Mouse (Mus musculus): Measurements from ENCODE around the gene Ormdl1.
"Not testable (repeated sequence)": the region's sequence is repeated elsewhere in the genome, so short reads cannot be mapped to it uniquely, and the experiment has no call there.

Gene Ormdl1

DNA sequence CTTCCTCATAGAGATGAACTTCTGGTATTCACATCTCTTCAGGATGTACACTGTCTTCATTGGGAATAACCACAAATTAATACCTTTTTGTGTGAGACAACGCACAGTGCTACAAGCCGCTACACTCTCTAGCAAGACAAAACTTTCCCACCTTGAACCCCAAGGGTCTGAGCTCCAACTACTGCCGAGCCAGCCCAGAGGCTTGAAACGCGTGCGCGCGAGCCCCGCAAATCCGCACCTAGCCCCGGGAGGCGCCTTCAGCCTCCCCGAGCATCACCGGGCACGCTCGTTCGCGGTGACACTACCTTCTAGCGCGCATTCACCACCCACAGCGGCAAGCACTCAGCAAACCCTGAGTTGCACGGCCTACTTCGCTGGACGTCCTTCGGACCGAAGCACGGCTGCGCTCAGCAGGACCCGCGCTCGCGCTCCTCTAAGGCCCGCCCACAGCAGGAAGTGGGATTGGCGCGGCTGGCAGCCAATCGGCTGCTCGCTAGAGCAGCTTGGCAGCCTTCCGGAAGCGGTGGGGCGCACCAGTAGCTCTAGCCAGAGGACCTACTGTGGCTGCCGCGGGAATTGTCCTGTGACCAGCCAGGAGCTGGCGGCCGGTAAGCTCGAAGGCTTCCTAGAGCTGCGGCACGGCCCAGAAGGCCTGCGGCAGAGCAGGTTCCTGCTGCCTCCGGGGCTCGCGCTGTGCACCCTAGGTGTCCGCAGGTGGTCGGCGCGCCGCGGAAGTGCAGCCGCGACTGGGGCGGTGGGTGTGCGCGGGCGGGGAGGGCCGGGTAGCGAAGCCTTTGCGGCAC is at the start of gene Ormdl1, which contains the start of the genes Pms1 and Gm28778:
TSS of gene Ormdl1 (plus strand) at position 515 of the 803 bp plus-strand sequence.
TSS of gene Pms1 (minus strand) at position 438 of the 803 bp plus-strand sequence.
TSS of gene Gm28778 (plus strand) at position 531 of the 803 bp plus-strand sequence.
- DNase-seq = peak; percentile 97

DNA sequence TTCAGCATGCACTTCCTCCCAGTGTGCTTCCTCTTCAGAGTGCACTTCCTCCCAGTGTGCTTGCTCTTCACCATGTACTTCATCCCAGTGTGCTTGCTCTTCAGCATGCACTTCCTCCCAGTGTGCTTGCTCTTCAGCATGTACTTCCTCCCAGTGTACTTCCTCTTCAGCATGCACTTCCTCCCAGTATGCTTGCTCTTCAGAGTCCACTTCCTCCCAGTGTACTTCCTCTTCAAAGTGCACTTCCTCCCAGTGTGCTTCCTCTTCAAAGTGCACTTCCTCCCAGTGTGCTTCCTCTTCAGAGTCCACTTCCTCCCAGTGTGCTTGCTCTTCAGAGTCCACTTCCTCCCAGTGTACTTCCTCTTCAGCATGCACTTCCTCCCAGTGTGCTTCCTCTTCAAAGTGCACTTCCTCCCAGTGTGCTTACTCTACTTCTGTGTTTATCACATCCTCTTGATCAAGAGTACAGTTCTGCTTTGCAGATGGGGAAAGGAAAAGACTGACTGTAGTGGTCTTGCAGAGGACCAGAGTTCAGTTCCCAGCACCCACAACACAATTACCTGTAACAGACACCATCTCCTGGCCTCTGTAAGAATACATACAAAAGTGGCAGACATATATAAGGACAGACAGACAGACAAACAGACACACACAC is 31.8 kb upstream of the Ormdl1 start:
- not testable (repeated sequence) for DNase-seq

GRCm38 (mm10) chr1:53269901-53270300 is 27.0 kb upstream of the Ormdl1 start:
- DNase-seq = no peak

DNA sequence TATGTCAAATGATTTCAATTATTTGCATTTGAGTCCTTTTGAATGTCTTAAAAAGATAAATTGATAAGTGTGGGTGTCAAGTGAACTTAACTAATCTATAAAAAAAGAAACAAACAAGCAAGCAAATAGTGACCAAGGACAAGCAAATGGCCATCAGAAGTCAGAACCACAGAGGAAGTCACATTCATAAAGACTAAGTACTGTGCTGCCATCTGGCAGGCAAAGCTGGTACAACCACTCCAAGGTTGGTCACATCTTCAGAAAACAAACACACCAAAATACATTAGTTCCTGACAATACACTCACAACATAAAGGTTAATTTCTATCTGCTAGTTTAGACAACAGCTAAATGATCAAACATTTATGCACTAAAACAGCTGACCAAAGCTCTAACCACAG is 24.2 kb upstream of the Ormdl1 start:
- peak; percentile 45 for DNase-seq

DNA sequence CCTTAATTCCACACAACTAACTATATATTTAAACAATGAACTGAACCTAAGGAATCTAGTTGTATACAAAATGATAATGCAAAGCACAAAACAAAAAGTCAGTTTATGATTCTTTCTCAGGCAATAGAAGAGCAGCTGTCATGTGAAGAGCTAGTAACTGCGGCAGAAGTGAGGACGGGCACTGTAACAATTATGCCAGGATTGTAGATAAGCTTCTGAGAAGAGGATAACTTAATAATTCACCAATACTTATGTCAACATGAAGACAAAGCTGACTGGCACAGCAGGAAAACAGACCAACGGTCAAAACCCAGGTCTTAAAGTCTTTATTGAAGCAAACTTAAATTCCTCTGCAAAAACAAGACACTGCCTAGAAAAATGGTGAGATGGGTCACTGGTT is 5.7 kb upstream of the Ormdl1 start:
- DNase-seq = no peak

DNA sequence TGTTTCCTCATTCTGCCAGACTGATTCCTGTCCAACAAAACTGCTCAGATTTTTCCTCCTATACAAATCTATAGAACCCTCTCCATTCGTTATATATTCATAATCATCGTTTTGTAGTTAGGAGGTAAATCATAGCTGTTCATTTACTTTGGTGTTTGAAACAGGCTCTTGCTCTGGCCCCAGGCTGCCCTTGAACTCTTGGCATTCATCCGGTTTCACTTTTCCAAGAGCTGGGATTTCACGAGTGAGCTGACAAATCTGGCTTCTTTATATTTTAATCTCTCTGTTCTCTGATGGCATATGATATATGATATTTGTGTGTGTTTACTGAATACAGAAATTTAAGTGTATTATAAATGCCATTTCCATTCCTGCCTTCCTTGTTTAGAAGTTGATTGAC is 3.6 kb downstream of the Ormdl1 start:
- no peak for DNase-seq

GRCm38 (mm10) chr1:53312989-53313967 is 16.4 kb downstream of the Ormdl1 start, which contains the start of gene Osgepl1:
Gene Osgepl1 (plus strand): TSS chr1:53313624.
- peak; percentile 91 for DNase-seq

DNA sequence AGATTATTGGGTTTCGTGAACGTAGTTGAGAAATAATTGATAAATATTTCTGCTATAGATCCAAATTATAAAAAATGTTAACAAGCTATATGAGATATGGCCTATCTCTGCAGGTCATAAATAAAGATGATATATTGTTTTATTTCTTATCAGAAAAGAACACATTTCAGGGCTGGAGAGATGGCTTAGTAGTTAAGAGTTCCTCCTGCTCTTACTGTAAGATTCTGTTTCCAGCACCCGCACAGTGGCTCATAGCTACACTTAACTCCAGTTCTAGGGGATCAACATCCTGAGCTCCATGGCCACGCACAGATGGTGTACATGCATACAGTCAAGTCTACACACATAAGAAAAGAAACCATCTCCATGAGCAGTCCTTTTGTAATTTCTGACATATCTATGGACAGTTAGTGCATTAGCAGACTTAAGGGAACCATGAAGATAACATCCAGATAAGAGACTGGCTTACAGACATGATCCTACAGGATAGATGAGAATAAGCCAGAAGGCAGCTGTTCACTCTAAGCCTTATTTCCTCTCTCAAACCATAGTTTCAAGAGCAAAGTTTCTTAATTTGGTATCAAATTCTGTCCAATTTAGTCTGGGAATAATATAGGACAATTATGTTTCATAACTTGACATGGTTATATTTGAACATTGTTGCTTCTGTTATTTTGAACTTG is 24.9 kb downstream of the Ormdl1 start:
- no peak for DNase-seq

DNA sequence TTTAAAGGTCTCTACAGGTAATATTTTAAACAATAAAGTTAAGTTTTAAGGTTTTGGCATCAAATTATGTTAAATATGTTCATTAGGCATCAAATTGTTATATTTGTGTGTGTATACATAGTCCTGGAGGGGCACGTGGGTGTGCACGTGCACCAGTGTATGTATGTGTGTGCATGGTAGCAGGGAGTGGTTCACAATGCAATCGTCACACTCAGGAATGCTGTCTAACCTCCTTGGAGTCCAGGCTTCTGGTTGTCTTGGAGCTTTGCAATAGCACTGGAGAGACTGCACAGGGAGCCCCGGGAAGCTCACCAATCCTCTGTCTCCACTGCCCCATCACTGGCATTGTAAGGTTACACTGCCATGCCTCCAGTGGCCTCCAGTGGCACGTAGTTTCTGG is 26.4 kb downstream of the Ormdl1 start:
- DNase-seq = no peak

DNA sequence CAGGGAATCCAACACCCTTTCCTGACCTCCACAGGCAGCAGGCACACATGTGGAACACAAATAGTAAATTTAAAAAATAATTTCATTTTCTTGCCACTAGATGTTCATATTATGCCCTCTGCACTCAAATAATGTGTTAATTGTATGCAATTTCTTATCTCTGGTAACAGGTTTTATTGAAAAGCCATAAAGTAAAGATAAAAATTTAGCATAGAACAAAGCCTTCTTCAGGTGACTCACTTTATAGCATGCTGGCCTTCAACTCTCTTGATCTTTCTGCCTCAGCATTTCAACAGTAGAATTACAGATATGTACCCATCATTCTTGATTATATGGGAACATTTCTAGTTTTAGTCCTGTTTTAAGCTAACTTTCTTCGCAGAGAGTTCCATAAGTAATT is 27.4 kb downstream of the Ormdl1 start:
- DNase-seq = no peak

- no peak for DNase-seq
These were observed 28.1 kb downstream of the Ormdl1 start for GRCm38 (mm10) chr1:53324827-53325494.

GRCm38 (mm10) chr1:53333527-53333926 is 36.6 kb downstream of the Ormdl1 start:
- DNase-seq = not testable (repeated sequence)

DNA sequence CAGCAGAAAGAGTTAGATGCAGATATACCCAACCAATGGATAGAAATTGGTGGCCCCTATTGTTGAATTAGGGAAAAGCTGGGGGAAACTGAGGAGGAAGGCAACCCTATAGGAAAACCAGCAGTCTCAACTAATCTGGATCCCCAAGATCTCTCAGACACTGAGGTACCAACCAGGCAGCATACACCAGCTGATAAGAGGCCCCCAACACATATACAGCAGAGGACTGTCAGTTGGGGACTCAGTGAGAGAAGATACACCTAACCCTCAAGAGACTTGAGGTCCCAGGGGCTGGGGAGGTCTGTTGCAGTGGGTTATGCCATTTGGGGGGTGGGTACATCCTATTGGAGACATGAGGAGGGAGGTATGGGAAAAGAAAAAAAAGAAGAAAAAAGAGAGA is 38.6 kb downstream of the Ormdl1 start:
- no peak for DNase-seq

- DNase-seq = not testable (repeated sequence)
These were observed 40.5 kb downstream of the Ormdl1 start for GRCm38 (mm10) chr1:53337403-53337802.

- no peak for DNase-seq
These were observed 44.2 kb downstream of the Ormdl1 start for GRCm38 (mm10) chr1:53341071-53341470.

DNA sequence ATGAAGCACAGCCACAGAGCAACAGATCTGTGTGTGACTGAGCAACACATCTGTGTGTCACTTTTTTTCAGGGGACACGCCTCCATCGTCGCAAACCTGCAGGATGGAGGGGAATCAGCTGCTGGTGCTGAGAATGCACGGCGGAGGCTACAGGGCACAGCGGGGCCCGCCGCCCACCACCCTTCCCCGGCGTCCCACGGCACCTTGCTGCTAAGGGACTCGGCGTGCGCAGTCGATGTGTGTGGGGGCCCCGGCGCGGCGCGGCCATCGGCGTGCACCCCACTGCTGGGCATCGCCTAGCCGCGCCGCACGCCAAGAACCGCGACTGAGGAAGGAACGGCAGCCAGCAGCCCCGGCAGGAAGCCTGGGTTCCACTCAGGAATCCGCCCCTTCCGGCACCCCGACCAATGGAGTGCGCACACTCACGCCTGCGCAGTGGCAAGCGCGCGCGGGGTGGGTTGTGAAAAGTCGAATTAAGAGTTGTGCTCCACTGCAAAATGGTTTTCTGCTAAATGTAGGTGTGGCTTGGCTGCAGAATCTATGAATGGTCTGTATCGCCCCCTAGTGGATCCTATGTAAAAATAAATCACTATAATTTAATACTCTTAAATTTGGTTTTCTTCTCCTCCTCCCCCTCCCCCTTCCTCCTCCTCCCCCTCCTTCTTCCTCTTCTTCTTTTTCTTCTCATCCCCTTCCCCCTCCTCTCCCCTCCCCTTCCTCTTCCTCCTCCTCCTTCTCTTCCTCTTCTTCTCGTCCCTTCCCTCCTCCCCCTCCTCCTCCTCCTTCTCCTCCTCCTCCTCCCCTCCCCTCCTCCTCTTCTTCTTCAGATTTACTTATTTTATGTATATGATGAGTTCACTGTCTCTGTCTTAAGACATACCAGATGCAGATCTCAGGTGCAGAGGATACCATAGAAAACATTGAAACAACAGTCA is 55.7 kb downstream of the Ormdl1 start, which contains the start of the genes Asdurf, Gm28551 and Asnsd1:
TSS of gene Asdurf (minus strand) at position 293 of the 935 bp plus-strand sequence.
TSS of gene Gm28551 (minus strand) at position 341 of the 935 bp plus-strand sequence.
TSS of gene Asnsd1 (minus strand) at position 426 of the 935 bp plus-strand sequence.
- DNase-seq = peak; percentile 98

DNA sequence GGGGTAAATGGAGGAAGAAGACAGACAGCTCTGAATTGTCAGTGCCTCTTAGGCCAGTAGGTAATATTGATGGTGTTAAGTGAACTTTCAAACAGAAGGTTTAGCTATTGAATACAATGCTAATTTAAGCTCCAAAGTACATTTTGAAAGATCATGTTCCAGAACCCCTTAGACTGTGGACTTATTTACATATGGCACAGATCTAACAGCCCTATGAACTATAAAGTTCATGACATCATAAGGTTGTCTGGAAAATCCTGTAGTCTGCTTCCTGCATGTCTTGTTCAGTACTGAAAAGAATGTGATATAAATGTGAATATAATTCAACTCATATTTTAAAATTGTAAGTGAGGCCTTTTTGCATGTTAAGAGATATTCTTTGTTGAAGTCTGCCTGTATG is 62.1 kb downstream of the Ormdl1 start:
- DNase-seq = no peak
